Mouse (Mus musculus) spleen, adult 2 months (tissue): ENCODE measurements around the gene Ctse. TPM values are rescaled to one million over a fixed set of nuclear protein-coding genes. Genes with fewer than 3 reads are reported as not detected.
A peak's percentile ranks its signal among the peaks of the same experiment; 100 is the strongest.
"Not testable (repeated sequence)": the region's sequence is repeated elsewhere in the genome, so short reads cannot be mapped to it uniquely, and the experiment has no call there.

Source experiments
- DNase-seq, 2 experiments: peaks; one replicate each; pipeline versions ENCODE4 v3.0.0 to v3.0.0-alpha.2; 2012 to 2021; ENCODE audit warnings: low spot score in 2 of 2, low read depth in 1 of 2
- H3K27ac ChIP-seq: fragments of 200-500 bp; 2 replicates; pipeline ENCODE4 v1.5.1; 2012; ENCODE audit warnings: low read length, inconsistent platforms; ENCODE audit not compliant: insufficient read depth
- H3K27me3 ChIP-seq: fragments of 200-500 bp; 2 replicates; pipeline ENCODE4 v1.6.1; 2012; ENCODE audit warnings: mild to moderate bottlenecking, moderate library complexity, low read length, inconsistent platforms; ENCODE audit not compliant: control insufficient read depth, insufficient read depth
- H3K36me3 ChIP-seq: fragments of 200-500 bp; 2 replicates; pipeline ENCODE4 v1.6.1; 2012; ENCODE audit warnings: mild to moderate bottlenecking, low read length, inconsistent platforms; ENCODE audit not compliant: control insufficient read depth, insufficient read depth
- H3K4me1 ChIP-seq: fragments of 200-500 bp; 2 replicates; pipeline ENCODE4 v1.6.1; 2011; ENCODE audit warnings: inconsistent platforms; ENCODE audit not compliant: control insufficient read depth, insufficient read depth, insufficient read length
- H3K4me3 ChIP-seq: fragments of 200-500 bp; 2 replicates; pipeline ENCODE4 v1.5.1; 2011; ENCODE audit warnings: mild to moderate bottlenecking, inconsistent platforms; ENCODE audit not compliant: insufficient read depth, insufficient read length; ENCODE audit errors: extremely low read depth
- CTCF ChIP-seq: fragments of 200-500 bp; IDR thresholded peaks from 2 replicates; pipeline ENCODE4 v1.5.1; 2011; ENCODE audit warnings: mild to moderate bottlenecking, inconsistent platforms; ENCODE audit not compliant: insufficient read depth, insufficient read length, insufficient replicate concordance; ENCODE audit errors: extremely low read depth
- POLR2A ChIP-seq: fragments of 200-500 bp; IDR thresholded peaks from 2 replicates; pipeline ENCODE4 v1.6.1; 2011; ENCODE audit warnings: low read depth, low read length, inconsistent platforms
- WGBS: fragments of 180-500 bp; shearing (Covaris S2); methylation state at CpG from one replicate; pipeline ENCODE4 v1.1.7; 2018; 5-methylcytosine and 5-hydroxymethylcytosine counted together
- polyA plus RNA-seq: library from polyadenylated mRNA; depleted of rRNA; stranded (reverse); fragments of >200 nt; gene quantifications from 2 replicates; pipeline ENCODE4 v1.2.3, GENCODE M21; 2012

The Ctse gene
- polyA plus RNA-seq, 1 experiment = 77.8 TPM

- Histone ChIP-seq H3K4me3 (no peak overlapping the region), H3K27me3 (no peaks in the 10 kb centered on the region), H3K36me3 (no peaks in the 10 kb centered on the region), H3K4me1 (no peaks in the 10 kb centered on the region), H3K27ac (no peak overlapping the region)
- no peak for DNase-seq
- WGBS = 87% methylated on average over 6 of the region's 6 CpGs
- TF ChIP-seq CTCF = no peak
- no peak for TF ChIP-seq POLR2A
Measured at GRCm38 (mm10) chr1:131626200-131626599, 11.9 kb upstream of the Ctse start.

GRCm38 (mm10) chr1:131632216-131632615 lies 5.9 kb upstream of the Ctse start:
- not testable (repeated sequence) for H3K27ac ChIP-seq, H3K4me3 ChIP-seq, DNase-seq, H3K36me3 ChIP-seq, H3K27me3 ChIP-seq, H3K4me1 ChIP-seq
- 88% methylated on average over 6 of the region's 6 CpGs for WGBS

- no peak for DNase-seq
- no peaks in the 10 kb centered on the region for H3K27me3 ChIP-seq
- H3K36me3 ChIP-seq = no peaks in the 10 kb centered on the region; the same call in 1 of the 2 replicates
- H3K4me1 ChIP-seq = peaks cover 5% of the 10 kb centered on the region; the same call in 1 of the 2 replicates
- TF ChIP-seq CTCF (no peak), POLR2A (no peak)
- H3K4me3 ChIP-seq = no peak overlapping the region
- no peak overlapping the region for H3K27ac ChIP-seq
Measured at GRCm38 (mm10) chr1:131634495-131634894, 3.6 kb upstream of the Ctse start.

GRCm38 (mm10) chr1:131638541-131639421 lies 675 bp downstream of the Ctse start:
- peak overlapping the region; percentile 68 for H3K4me3 ChIP-seq
- no peaks in the 10 kb centered on the region for H3K27me3 ChIP-seq
- H3K36me3 ChIP-seq = no peaks in the 10 kb centered on the region; the same call in 1 of the 2 replicates
- peak in 1 of 2 experiments; percentile 34 for DNase-seq
- H3K27ac ChIP-seq = peak overlapping the region; percentile 92
- H3K4me1 ChIP-seq = peaks cover 9% of the 10 kb centered on the region; the same call in 1 of the 2 replicates
- TF ChIP-seq POLR2A (no peak), CTCF (no peak)
- 13% methylated on average over 9 of the region's 9 CpGs for WGBS

- no peak overlapping the region for H3K4me3 ChIP-seq
- no peak overlapping the region for H3K27ac ChIP-seq
- WGBS = 65% methylated on average over 4 of the region's 4 CpGs
- no peaks in the 10 kb centered on the region for H3K27me3 ChIP-seq
- no peaks in the 10 kb centered on the region; the same call in 1 of the 2 replicates for H3K36me3 ChIP-seq
- peaks cover 9% of the 10 kb centered on the region; the same call in 1 of the 2 replicates for H3K4me1 ChIP-seq
- no peak for DNase-seq
- TF ChIP-seq CTCF (no peak), POLR2A (no peak)
Measured at GRCm38 (mm10) chr1:131640062-131640461, 2.0 kb downstream of the Ctse start.

GRCm38 (mm10) chr1:131641565-131641964 lies 3.5 kb downstream of the Ctse start:
- WGBS = 95% methylated on average over 13 of the region's 13 CpGs
- DNase-seq = no peak
- TF ChIP-seq POLR2A (no peak), CTCF (no peak)

GRCm38 (mm10) chr1:131642251-131642650 lies 4.1 kb downstream of the Ctse start:
- H3K27me3 ChIP-seq = no peaks in the 10 kb centered on the region
- H3K4me1 ChIP-seq = peaks cover 9% of the 10 kb centered on the region; the same call in 1 of the 2 replicates
- DNase-seq = no peak
- WGBS = 93% methylated on average over 2 of the region's 2 CpGs
- no peak overlapping the region for H3K4me3 ChIP-seq
- peak overlapping the region; percentile 45 for H3K27ac ChIP-seq
- TF ChIP-seq POLR2A (no peak), CTCF (no peak)
- no peaks in the 10 kb centered on the region; the same call in 1 of the 2 replicates for H3K36me3 ChIP-seq

More at GRCm38 (mm10) chr1:131641565-131641964, 3.5 kb downstream of the Ctse start:
- H3K4me1 ChIP-seq = peaks cover 9% of the 10 kb centered on the region; the same call in 1 of the 2 replicates
- no peaks in the 10 kb centered on the region for H3K27me3 ChIP-seq
- H3K36me3 ChIP-seq = no peaks in the 10 kb centered on the region; the same call in 1 of the 2 replicates
- H3K4me3 ChIP-seq = no peak overlapping the region
- no peak overlapping the region for H3K27ac ChIP-seq
